8 mouse cellular contexts compared by ENCODE assay signal in genomic region chr10:21144627-21145504, GRCm38 (mm10). TPM values are rescaled to one million over a fixed set of nuclear protein-coding genes. Genes with fewer than 3 reads are reported as not detected.
DNase-seq lines count a peak whose midpoint lies in the region; ATAC-seq and TF ChIP-seq lines count a peak whose summit lies in the region.
"Had no signal": no experiment of that assay in that cellular context is flagged by ENCODE, and none has a peak within 500 bp of the region (broad histone marks: within the 10 kb centered on the region; RNA-seq: fewer than 3 reads in every experiment).

No protein-coding gene starts in this region.

- H3K27me3 ChIP-seq in intestine, embryonic 15.5 days (replicated peaks): no peaks in the 10 kb centered on the region

- H3K9me3 ChIP-seq in intestine, embryonic 15.5 days: no peaks in the 10 kb centered on the region

- H3K4me3 ChIP-seq in gastrocnemius, adult 2 months: peak overlapping the region; percentile 63
- peak overlapping the region; percentile 40 for H3K4me3 ChIP-seq in intestine, embryonic 15.5 days (replicated peaks)

- ATAC-seq in intestine, embryonic 15.5 days: peak; percentile 84
- peak; percentile 90 for ATAC-seq in megakaryocyte, adult 5-6 weeks (ENCODE audit: poor library complexity, severe bottlenecking)

- H3K4me1 ChIP-seq in intestine, embryonic 15.5 days (replicated peaks): 0 out of 2 replicates have a peak, but pooled peaks cover 4% of the 10 kb centered on the region

- TF ChIP-seq CTCF in gastrocnemius, adult 2 months (IDR thresholded peaks at IDR 0.05): no peak

- no peak overlapping the region for H3K27ac ChIP-seq in gastrocnemius, adult 2 months
- H3K27ac ChIP-seq in intestine, embryonic 15.5 days: no peak overlapping the region
- H3K27ac ChIP-seq: macrophage had no signal

- peak overlapping the region; percentile 37 for H3K9ac ChIP-seq in intestine, embryonic 15.5 days

- peak overlapping the region; percentile 79 for H3K4me2 ChIP-seq in intestine, embryonic 15.5 days (replicated peaks)

- DNase-seq in adrenal gland, postnatal 25 days: peak; percentile 69
- peak; percentile 86 for DNase-seq in embryo, embryonic 10.5 days (ENCODE audit: low spot score)
- DNase-seq in gastrocnemius, adult 2 months: peak; percentile 64
- peak; percentile 68 to 74 for DNase-seq in left cerebral cortex, postnatal 14 days (ENCODE audit: low spot score in 2 of 2)
- DNase-seq in right cerebral cortex, postnatal 25 days: peak; percentile 75

- intact Hi-C loops in gastrocnemius, adult 2 months (cut with DNase I): no loop called here
- intact Hi-C loops in left cerebral cortex, postnatal 14 days (cut with DNase I): no loop called here

- WGBS in intestine, embryonic 15.5 days: 29% methylated on average over 27 of the region's 27 CpGs

- H3K36me3 ChIP-seq in intestine, embryonic 15.5 days: no peaks in the 10 kb centered on the region

RNA-seq across cellular contexts. Expression of gene Myb, which starts 15.9 kb away (rescaled TPM):
- 0.21 and 0.38 TPM in 2 replicates for total RNA-seq in adrenal gland, postnatal 25 days (2021)
- total RNA-seq in gastrocnemius, adult 2 months (2021): not detected
- polyA plus RNA-seq in intestine, embryonic 15.5 days (2015; fragmentation: Nextera tagmentation; extraction: Ambion mirVana): 6.3 and 6.4 TPM in 2 replicates
- under 1 TPM; 0.34 to 0.40 TPM for total RNA-seq in left cerebral cortex, postnatal 14 days (2021)
- 42.5 and 45.2 TPM in 2 replicates for total RNA-seq in megakaryocyte, adult 5-6 weeks (2015)
- 38.3 and 50.7 TPM in 2 replicates for total RNA-seq in megakaryocyte, adult 5-6 weeks (2017)

Comparison
In these comparisons a context has a peak if more than half of its experiments do, and no peak if none do; other contexts are left out.
1. RNA of gene Myb, which starts 15.9 kb away (total RNA-seq): 38.3 to 50.7 TPM in megakaryocyte, adult 5-6 weeks; 0.34 to 0.40 TPM in left cerebral cortex, postnatal 14 days, 0.21 to 0.38 TPM in adrenal gland, postnatal 25 days and not detected in gastrocnemius, adult 2 months; every median in the first group is over 10 times any median in the second.
2. Peak in every context shown above with its lines, with median percentiles within 50 percentile points of each other: DNase-seq.